In the genomic region with DNA sequence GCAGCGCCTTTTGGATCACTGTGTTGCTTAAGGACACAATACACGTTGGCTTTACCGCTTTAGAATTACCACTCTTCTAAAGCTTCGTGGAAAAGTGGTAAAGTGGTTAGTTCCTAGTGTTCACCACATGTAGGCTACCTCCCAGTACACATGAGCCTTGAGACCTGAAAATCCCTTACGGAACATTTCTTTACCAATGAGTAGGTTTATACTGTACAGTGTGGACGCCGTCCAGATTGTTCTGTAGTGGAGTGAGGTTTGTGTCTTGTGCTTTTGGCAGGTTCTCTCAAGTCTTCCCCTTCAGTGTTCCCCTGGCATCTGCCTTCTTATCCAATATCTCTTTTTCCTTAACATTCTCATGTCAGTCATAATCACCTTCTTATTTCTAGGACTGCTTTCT, we compare ENCODE assay signal across 21 mouse cellular contexts.
DNase-seq lines count a peak whose midpoint lies in the region; ATAC-seq lines count a peak whose summit lies in the region.
"Had no signal": no experiment of that assay in that cellular context is flagged by ENCODE, and none has a peak within 500 bp of the region (broad histone marks: within the 10 kb centered on the region; RNA-seq: fewer than 3 reads in every experiment).

No protein-coding gene starts in this region.

- 84% methylated on average over 7 of the region's 7 CpGs for WGBS in embryonic facial prominence, embryonic 14.5 days
- WGBS in embryonic facial prominence, embryonic 10.5 days = 94% methylated on average over 7 of the region's 7 CpGs
- WGBS in limb, embryonic 13.5 days = 84% methylated on average over 7 of the region's 7 CpGs
- WGBS in limb, embryonic 10.5 days = 96% methylated on average over 7 of the region's 7 CpGs
- WGBS in limb, embryonic 15.5 days = 67% methylated on average over 7 of the region's 7 CpGs

- ATAC-seq in embryonic facial prominence, embryonic 14.5 days (ENCODE audit: low read depth) = no peak
- ATAC-seq in limb, embryonic 13.5 days (ENCODE audit: low FRiP score, low read depth) = peak; percentile 52; the same call in 1 of the 2 replicates
- 0 out of 2 replicates have a peak, but pooled peaks have one; percentile 55 for ATAC-seq in limb, embryonic 15.5 days (ENCODE audit: insufficient number of reproducible peaks, low FRiP score, low TSS enrichment, low read depth)
- ATAC-seq: activated CD4-positive, CD25-positive, alpha-beta regulatory T cell, adult 4 months; CD4-positive, CD25-positive, alpha-beta regulatory T cell, adult 4 months; Patski had no signal

- no peak overlapping the region for H3K4me3 ChIP-seq in embryonic facial prominence, embryonic 14.5 days (ENCODE audit: low read depth, low read length)
- no peak overlapping the region for H3K4me3 ChIP-seq in embryonic facial prominence, embryonic 10.5 days
- no peak overlapping the region for H3K4me3 ChIP-seq in limb, embryonic 13.5 days
- H3K4me3 ChIP-seq in limb, embryonic 10.5 days = no peak overlapping the region
- no peak overlapping the region for H3K4me3 ChIP-seq in limb, embryonic 15.5 days

- DNase-seq in embryonic facial prominence, embryonic 14.5 days (ENCODE audit: low spot score) = peak; percentile 29
- no peak for DNase-seq in embryonic facial prominence, embryonic 10.5 days (ENCODE audit: low spot score)
- DNase-seq in limb, embryonic 10.5 days (ENCODE audit: low spot score) = no peak
- DNase-seq in spleen, adult 18-20 months = no peak
- DNase-seq: adrenal gland, adult 2 months; adrenal gland, adult 8-10 months; adrenal gland, postnatal 10 days; adrenal gland, postnatal 14 days; adrenal gland, postnatal 25 days; adrenal gland, postnatal 36 days; B cell, adult 2 months; cerebellum, adult 11 months; cerebellum, adult 11-12 months; cerebellum, adult 18-20 months had no signal

- no peaks in the 10 kb centered on the region for H3K36me3 ChIP-seq in embryonic facial prominence, embryonic 14.5 days (ENCODE audit: control insufficient read depth, insufficient read depth, low read length)
- H3K36me3 ChIP-seq in embryonic facial prominence, embryonic 10.5 days (replicated peaks) = no peaks in the 10 kb centered on the region
- no peaks in the 10 kb centered on the region for H3K36me3 ChIP-seq in limb, embryonic 13.5 days
- no peaks in the 10 kb centered on the region for H3K36me3 ChIP-seq in limb, embryonic 10.5 days
- no peaks in the 10 kb centered on the region for H3K36me3 ChIP-seq in limb, embryonic 15.5 days
- H3K36me3 ChIP-seq: G1E had no signal

- H3K27ac ChIP-seq in embryonic facial prominence, embryonic 14.5 days (replicated peaks; ENCODE audit: low read depth, low read length) = no peak overlapping the region
- H3K27ac ChIP-seq in embryonic facial prominence, embryonic 10.5 days (replicated peaks) = no peak overlapping the region
- no peak overlapping the region for H3K27ac ChIP-seq in limb, embryonic 13.5 days
- no peak overlapping the region for H3K27ac ChIP-seq in limb, embryonic 10.5 days
- peak overlapping the region; percentile 17; the same call in 1 of the 2 replicates for H3K27ac ChIP-seq in limb, embryonic 15.5 days

- H3K9ac ChIP-seq in embryonic facial prominence, embryonic 14.5 days (ENCODE audit: low read depth, low read length) = no peak overlapping the region
- H3K9ac ChIP-seq in limb, embryonic 13.5 days = no peak overlapping the region
- no peak overlapping the region for H3K9ac ChIP-seq in limb, embryonic 15.5 days

- H3K27me3 ChIP-seq in embryonic facial prominence, embryonic 14.5 days (replicated peaks; ENCODE audit: control insufficient read depth, insufficient read depth, low read length) = no peaks in the 10 kb centered on the region
- no peaks in the 10 kb centered on the region for H3K27me3 ChIP-seq in embryonic facial prominence, embryonic 10.5 days (replicated peaks; ENCODE audit: low read depth, poor library complexity, severe bottlenecking)
- no peaks in the 10 kb centered on the region for H3K27me3 ChIP-seq in limb, embryonic 13.5 days
- no peaks in the 10 kb centered on the region for H3K27me3 ChIP-seq in limb, embryonic 10.5 days (ENCODE audit: low read depth, poor library complexity, severe bottlenecking)
- no peaks in the 10 kb centered on the region for H3K27me3 ChIP-seq in limb, embryonic 15.5 days
- H3K27me3 ChIP-seq: CH12.LX, Patski had no signal

- no peaks in the 10 kb centered on the region for H3K4me1 ChIP-seq in embryonic facial prominence, embryonic 14.5 days (ENCODE audit: control insufficient read depth, insufficient read depth, low read length)
- H3K4me1 ChIP-seq in embryonic facial prominence, embryonic 10.5 days = no peaks in the 10 kb centered on the region
- H3K4me1 ChIP-seq in limb, embryonic 13.5 days = peaks cover 18% of the 10 kb centered on the region
- peaks cover 11% of the 10 kb centered on the region for H3K4me1 ChIP-seq in limb, embryonic 10.5 days
- peaks cover 2% of the 10 kb centered on the region; the same call in 1 of the 2 replicates for H3K4me1 ChIP-seq in limb, embryonic 15.5 days

- no peaks in the 10 kb centered on the region for H3K9me3 ChIP-seq in embryonic facial prominence, embryonic 14.5 days (ENCODE audit: control insufficient read depth, low read length)
- H3K9me3 ChIP-seq in embryonic facial prominence, embryonic 10.5 days = no peaks in the 10 kb centered on the region
- no peaks in the 10 kb centered on the region for H3K9me3 ChIP-seq in limb, embryonic 13.5 days
- H3K9me3 ChIP-seq in limb, embryonic 10.5 days (replicated peaks) = no peaks in the 10 kb centered on the region
- H3K9me3 ChIP-seq in limb, embryonic 15.5 days = no peaks in the 10 kb centered on the region
- H3K9me3 ChIP-seq: G1E had no signal

- H3K4me2 ChIP-seq in embryonic facial prominence, embryonic 14.5 days (ENCODE audit: low read depth, low read length) = no peak overlapping the region
- no peak overlapping the region for H3K4me2 ChIP-seq in limb, embryonic 13.5 days (replicated peaks)
- H3K4me2 ChIP-seq in limb, embryonic 15.5 days = no peak overlapping the region
